8 mouse cellular contexts compared by ENCODE assay signal in genomic region chr6:114930038-114930591, GRCm38 (mm10). TPM values are rescaled to one million over a fixed set of nuclear protein-coding genes. Genes with fewer than 3 reads are reported as not detected.
A peak's percentile ranks its signal among the peaks of the same experiment; 100 is the strongest.
DNase-seq lines count a peak whose midpoint lies in the region; ATAC-seq lines count a peak whose summit lies in the region.

No protein-coding gene starts in this region.

- ATAC-seq in megakaryocyte progenitor cell, adult 5-6 weeks (replicated peaks; ENCODE audit: poor library complexity) = peak; percentile 72

- intact Hi-C loops in left cerebral cortex, postnatal 36 days (cut with DNase I) = loop anchor here (2.0 kb wide), 1 partner anchor 39 kb away; the partner anchor contains the start of gene Vgll4

- peak; percentile 66 for DNase-seq in adrenal gland, postnatal 10 days
- DNase-seq in adrenal gland, postnatal 4 days (ENCODE audit: low spot score in 2 of 2) = no peak
- peak; percentile 35 for DNase-seq in urinary bladder, postnatal 25 days (ENCODE audit: low spot score)
- no peak for DNase-seq in urinary bladder, postnatal 4 days (ENCODE audit: low spot score in 2 of 2)
- DNase-seq in kidney, postnatal 10 days = peak; percentile 76
- DNase-seq in left cerebral cortex, postnatal 36 days (ENCODE audit: low spot score in 2 of 2) = no peak
- no peak for DNase-seq in layer of hippocampus, adult 11-12 months (ENCODE audit: low spot score)

RNA-seq across cellular contexts. Expression of gene Vgll4, which starts 39.7 kb away (rescaled TPM):
- 10 to 100 TPM; 82.4 to 93.1 TPM for total RNA-seq in adrenal gland, postnatal 10 days (2021)
- 10 to 100 TPM; 57.6 to 59.9 TPM for total RNA-seq in adrenal gland, postnatal 4 days (2021)
- total RNA-seq in megakaryocyte progenitor cell, adult 5-6 weeks (2015) = 11.8 and 14.0 TPM in 2 replicates
- total RNA-seq in megakaryocyte progenitor cell, adult 5-6 weeks (2017) = 23.1 and 28.5 TPM in 2 replicates
- 10 to 100 TPM; 58.5 to 68.8 TPM for total RNA-seq in left cerebral cortex, postnatal 36 days (2021)

Comparison
In these comparisons a context has a peak if more than half of its experiments do, and no peak if none do; other contexts are left out.
1. DNase-seq: peak in adrenal gland, postnatal 10 days (single experiment), urinary bladder, postnatal 25 days (single experiment) and kidney, postnatal 10 days (single experiment); none in adrenal gland, postnatal 4 days (0 of 2), urinary bladder, postnatal 4 days (0 of 2), left cerebral cortex, postnatal 36 days (0 of 2) and layer of hippocampus, adult 11-12 months (single experiment).